Mouse (Mus musculus) kidney, postnatal 14 days (tissue): ENCODE measurements at regions not wholly inside any gene's neighbourhood (a gene's known extent, or its start where the extent isn't known, plus 50 kb on each side); places are given as distances from the start of the nearest gene placed in this dataset.

ENCODE experiments used
- DNase-seq: peaks from one replicate; pipeline ENCODE4 v3.0.0; 2022; ENCODE audit warnings: mixed read lengths

DNA sequence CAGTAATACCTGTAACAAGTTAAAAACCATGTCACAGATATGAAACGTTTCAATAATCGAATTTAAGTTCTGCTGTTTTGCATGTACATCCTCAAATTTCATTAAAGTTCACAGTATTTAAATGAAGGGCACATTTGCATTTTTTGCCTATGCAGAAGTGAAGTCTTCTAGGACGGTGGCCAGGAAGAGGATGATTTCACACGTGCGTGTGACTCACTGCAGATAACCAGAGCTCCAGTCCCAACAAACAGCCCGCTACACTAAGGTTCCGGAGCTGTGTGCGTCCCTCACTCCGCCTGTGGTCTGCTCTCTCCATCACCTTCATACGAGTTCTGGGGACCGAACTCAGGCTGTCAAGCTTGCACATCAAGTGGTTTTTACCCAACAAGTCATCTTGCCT lies 82.2 kb downstream of the Diras2 start:
- no peak for DNase-seq

DNA sequence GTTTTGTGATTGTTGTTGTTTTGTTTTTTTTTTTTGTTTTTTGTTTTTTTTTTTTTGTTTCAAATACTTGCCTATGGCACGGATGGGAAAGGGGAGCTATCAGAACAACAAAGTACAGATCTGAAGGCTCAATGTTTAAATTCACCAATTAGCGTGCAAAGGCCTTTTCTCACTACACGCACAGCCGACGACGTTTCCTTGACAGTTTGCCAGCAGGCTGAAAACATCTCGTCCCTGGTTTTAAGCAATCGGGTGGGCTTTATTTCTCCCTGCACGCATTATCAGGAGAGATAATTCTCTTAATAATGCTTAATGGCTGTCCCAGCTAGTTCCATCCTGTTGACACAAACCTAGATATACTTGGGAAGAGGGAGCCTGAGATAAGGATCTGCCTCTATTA lies 79.6 kb downstream of the Diras2 start:
- DNase-seq, result no peak

DNA sequence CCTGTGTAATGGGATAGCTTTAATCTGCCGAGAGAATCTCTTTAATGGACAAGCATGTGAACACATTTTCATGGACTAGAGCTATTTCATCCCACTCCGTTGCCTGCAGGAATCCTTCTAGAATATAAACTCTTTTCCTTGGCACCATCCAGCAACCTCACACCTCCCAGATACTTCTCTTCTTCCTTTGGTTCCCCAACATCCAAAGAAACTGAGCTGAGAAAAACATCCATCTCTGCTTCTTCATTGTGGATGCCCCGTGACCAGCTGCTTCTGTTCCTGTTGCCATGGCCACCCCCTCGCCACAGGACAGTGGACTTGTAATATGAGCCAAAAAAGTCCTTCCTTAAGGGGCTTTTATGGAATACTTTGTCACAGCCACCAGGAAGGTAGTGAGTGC lies 78.8 kb downstream of the Diras2 start:
- no peak for DNase-seq
